Mouse (Mus musculus) 416B (cell line): Measurements from ENCODE around the gene Zgrf1.

Experiments used
- DNase-seq: peaks from one replicate; pipeline ENCODE4 v3.0.0; 2011; ENCODE audit warnings: low read depth

The Zgrf1 gene

DNA sequence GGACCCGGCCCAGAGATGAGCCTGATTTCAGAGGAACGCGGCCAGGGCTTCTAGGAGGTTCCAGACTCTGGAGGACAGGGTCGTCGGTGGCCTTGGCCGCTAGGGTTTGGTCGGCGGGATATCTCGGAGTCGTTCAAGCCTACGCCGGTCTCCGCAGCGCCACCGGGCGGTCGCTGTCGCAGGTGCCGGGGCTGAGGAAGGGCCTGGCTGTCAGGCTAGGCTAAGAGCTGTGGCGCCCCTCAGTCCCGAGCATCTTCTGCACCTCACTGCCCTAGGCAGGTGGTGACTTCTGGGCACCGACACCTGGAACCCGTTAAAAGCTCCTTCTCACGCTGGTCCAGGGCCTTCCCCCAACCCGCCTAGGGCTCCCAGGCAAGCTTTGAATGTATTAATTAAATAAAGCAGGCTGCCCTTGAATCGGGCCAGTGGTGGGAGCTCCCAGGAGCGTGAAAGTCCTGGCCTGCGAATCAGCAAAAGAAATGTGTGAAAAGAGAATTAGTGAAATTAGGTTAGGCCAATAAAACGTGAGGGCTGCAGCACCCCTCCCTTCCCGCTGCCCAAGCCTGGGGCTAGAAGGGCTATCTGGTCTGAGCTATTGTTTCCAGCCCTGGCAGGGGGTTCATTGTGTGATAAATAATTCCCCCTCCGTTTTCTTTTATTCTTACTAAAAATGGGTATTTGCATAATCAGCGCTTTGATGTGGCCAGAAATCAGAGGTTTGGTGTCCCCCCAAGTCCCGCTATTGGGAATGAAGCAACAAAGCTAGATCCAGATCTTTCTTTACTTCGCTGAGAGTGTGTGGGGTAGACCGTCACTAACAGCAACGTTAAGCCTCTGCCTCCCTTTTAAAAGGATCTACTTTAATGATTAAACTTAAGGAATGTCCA lies 86.8 kb downstream of the Zgrf1 start:
- no peak for DNase-seq

DNA sequence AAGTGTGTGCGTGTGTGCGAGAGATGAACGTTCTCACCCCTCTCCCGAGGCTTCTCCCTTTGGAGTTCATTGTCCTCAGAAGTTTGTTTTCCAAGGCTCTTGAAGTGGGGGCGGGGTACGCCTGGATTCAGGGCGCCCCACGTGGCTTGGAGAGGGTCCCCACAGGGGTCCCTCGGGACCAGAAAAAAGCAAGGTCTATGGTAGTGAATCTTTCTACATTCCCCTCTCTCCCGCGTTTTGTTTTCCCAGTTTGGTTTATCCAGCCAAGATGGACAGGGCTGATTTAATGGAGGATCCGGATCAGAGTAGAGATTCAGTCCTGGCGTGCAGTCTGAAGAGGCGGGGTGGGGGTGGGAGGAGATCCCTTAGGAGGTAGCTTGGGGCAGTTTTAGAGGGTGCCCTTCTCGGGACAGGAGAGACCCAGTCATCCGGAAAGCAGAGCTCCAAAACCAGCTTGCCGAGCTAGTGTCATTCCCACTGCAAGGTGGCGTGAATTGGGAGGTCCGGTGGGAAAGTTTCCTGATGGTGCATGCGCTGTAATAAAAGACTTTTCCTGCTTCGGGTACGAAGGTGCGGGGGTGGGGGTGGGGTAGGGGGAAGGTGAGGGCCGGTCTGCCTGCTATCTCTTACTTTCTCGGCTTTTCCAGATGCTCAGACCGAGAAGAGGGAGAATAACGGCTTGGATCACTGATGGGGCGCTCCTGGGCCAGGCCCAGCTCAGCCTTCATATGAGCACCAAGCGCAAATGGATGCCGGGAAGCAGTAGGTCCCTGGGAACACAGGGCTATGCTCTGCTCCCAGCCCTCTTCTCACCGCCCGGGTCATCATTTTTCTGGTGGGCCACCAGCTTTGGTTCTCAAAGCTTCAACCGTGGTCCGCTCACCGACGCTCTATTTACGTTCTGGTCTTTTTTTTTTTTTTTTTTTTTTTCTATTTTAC lies 87.7 kb downstream of the Zgrf1 start:
- no peak for DNase-seq

DNA sequence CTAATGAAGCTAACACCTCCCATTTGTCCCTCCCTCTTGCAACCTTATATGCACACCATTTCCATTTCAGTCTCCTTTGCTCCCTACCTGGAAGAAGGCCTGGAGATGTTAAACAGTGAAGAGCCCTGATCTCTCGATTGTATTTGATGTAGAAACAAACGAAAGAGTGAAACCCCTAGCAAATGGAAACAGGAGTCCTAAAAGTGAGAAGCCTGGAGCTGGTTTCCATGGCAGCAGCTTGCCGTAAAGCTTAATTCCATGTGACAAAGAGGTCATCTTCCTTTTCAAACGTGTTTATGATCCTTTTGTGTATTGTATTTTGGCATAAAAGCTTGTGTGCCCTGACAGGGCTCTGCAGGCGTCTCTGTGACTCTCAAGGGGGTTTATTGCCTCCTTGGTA lies 88.9 kb downstream of the Zgrf1 start:
- DNase-seq: no peak

DNA sequence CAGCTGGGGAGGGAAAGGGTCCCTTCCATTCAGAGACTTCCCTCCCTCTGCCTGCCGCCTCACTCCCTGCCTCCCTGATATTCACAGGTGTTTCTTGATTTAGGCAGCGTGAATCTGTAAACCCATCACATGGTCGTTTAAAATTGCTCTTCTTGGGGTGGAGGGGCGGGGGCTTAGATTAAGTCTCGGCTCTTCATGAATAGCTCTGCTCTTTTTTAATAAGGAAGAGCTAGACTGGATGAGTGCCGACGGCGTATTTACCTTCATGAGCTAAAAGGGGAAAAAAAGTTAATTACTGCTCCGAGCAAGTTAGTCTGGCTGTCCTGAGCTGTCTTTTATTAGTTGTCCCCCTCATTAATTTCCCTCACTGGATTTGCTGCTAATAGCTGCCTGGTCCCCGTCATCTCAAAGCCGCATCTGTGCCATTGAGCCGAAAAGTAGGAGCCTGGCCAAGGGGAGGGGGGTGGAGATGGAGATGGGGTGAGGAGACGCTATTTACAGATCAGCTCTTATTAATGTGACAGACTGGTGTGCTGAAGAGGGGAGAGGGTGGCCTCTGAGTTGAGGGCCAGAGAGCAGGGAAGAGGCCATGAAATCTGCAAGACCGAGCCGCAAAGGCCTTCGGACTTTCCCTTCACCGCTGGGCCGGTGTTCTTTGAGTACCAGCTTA lies 93.0 kb downstream of the Zgrf1 start:
- DNase-seq: no peak

DNA sequence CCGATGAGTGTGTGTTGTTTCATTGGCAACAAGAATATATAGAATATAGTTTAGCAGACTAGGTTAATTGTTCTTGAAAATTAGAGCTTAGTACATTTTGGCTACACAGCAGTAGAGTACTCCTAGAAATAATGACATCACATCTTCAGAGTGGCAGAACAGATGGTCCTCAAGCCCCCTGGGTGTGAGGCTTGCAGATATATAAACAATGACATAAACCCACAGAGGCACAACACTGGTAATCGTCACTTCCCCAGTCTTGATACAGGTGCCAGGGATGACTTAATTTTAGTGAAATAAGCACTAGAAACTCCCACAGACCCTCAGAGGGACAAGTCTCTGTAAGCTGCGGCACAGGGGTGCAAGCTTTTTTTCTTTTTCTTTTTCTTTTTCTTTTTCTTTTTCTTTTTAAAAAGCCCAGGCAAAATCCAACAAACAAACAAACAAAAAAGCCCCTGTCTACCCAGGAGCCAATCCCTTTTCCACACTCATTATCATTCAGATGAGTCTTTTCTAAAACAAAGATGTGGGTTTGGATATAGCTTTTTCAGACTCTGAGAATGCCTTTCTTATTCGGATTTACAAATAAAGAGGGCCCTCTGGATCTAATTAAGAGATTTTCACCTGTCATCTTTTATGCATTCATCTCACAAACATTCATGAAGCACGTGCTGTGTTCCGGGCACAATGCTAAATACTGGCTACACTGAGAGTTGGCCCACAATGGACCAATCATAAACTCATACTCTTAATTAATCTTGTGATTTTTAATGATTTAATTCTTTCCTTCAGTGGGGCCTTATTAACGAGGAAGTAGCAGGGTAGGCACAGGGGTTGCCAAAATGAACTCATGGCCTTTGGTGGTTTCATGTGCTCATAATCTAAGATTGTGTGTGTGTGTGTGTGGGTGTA lies 98.7 kb downstream of the Zgrf1 start:
- peak; percentile 67 for DNase-seq

DNA sequence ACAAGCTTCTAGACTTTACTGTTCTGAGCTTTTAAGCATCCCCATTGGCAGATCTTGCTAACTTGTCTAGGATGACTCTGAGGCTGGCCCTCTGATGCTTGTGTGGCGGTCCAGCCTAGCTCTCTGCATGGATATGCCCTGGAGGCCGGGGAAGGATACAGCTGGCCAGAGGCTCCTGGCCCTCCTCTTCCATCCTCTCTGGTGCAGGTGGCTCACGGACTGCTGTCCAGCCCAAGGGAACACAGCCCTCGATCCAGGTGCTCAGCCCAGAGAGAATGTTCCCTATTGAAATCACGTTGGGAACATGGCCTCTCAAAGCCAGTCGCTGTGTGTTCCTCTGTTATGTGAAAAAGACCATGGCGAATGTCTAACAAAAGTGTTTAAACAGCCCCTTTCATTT lies 107.4 kb downstream of the Zgrf1 start:
- no peak for DNase-seq

DNA sequence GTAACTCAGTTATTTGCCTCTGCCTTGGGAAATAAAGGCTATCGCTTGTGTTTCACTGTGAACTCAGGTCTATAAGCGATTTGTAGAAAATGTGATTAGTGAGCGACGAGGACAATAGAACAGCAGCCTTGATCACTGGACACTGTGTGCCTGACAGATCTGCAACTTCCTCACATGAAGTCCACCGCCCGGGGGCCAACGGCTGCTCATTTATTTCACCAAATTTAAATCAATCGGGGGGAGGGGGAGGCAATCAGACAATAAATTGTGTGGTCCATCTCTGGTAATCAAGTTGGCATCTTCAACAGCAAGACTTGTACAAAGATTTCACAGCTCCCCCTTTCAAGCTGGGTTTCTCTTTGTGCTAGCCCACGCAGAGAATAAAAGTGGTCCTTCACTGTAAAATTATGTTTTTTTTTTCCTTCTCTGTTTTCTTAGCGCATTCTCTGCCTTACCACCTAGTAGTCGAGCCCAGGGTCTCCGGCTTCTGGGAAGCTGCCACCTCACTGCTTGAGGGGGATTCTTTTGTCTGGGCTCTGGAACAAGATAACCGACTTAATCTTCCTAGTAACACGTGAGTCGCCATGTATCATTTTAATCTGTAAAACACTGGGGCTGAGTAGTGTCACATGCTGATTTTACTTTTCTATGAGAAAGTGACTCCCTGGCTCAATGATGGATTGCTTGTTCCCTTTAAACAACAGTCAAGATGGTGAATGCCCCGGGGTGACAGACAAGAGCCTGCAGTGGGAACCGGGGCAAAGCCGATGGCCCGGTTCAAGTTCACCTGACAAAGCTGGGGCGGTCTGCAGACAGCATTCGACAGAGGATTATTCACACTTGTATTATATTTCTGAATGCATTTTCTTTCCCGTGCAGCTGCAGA lies 108.6 kb downstream of the Zgrf1 start:
- DNase-seq: no peak
